Mouse (Mus musculus): Measurements from ENCODE around the gene Rabgef1. TPM values are rescaled to one million over a fixed set of nuclear protein-coding genes. Genes with fewer than 3 reads are reported as not detected.
"Not testable (repeated sequence)": the region's sequence is repeated elsewhere in the genome, so short reads cannot be mapped to it uniquely, and the experiment has no call there.

Rabgef1 gene
- polyA plus RNA-seq, 1 experiment from 2014 or later = 48.7 TPM

DNA sequence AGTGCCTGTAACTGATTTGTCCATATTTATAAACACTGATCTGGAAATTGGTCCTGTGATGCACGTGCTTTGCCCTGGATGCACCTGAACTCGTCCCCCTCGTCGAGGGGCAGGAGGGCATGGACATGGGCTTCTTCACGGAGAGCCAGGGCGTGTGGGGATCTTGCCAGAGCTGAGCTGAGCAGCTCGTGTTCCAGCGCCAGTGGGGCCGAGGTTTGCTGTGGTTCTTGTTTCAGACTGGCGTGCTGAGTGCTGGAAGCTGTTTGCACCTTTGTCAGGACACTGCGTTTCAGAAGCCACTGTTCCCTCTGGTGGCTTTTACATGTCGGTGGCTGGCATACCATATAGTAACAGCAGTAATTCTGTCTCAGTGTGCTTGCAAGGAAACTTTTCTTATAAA, 69.8 kb downstream of the Rabgef1 start:
- no peak for ATAC-seq
- H3K4me2 ChIP-seq (ENCODE audit: low read length) = no peak overlapping the region
- no peak overlapping the region for H3K9ac ChIP-seq (ENCODE audit: low read depth, low read length)
- H3K36me3 ChIP-seq (ENCODE audit: control insufficient read depth, insufficient read depth, low read length) = peaks cover 47% of the 10 kb centered on the region
- H3K4me1 ChIP-seq (ENCODE audit: control insufficient read depth, insufficient read depth, low read length) = no peaks in the 10 kb centered on the region
- no peaks in the 10 kb centered on the region for H3K27me3 ChIP-seq (ENCODE audit: control insufficient read depth, insufficient read depth, low read depth, low read length)
- H3K27ac ChIP-seq (ENCODE audit: low read length) = no peak overlapping the region
- no peak overlapping the region for H3K4me3 ChIP-seq (ENCODE audit: low read depth, low read length)
- no peaks in the 10 kb centered on the region for H3K9me3 ChIP-seq (replicated peaks; ENCODE audit: control insufficient read depth, low read length, poor library complexity, severe bottlenecking)
- WGBS = 91% methylated on average over 12 of the region's 12 CpGs

DNA sequence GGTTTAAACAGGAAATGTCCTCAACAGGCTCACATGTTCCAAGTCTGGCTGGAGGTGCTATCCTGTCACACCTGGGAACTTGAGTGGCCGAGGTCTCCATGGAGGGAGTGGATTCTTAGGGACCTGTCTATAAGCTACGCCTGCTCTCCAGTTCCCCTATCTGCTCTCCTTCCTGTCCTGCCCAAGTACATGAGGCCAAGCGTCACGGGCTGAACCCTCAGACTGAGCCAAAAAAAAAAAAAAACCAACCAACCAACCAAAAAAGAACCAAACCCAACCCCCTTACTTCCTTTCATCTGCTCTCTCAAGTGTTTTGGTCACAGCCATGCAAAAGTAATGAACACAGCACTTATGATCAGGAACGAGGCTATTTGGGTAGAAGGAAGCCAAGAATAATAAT, 76.2 kb downstream of the Rabgef1 start:
- ATAC-seq = no peak
- Histone ChIP-seq H3K4me3 (ENCODE audit: low read depth, low read length) (no peak overlapping the region), H3K9ac (ENCODE audit: low read depth, low read length) (no peak overlapping the region), H3K27me3 (ENCODE audit: control insufficient read depth, insufficient read depth, low read depth, low read length) (no peaks in the 10 kb centered on the region), H3K36me3 (ENCODE audit: control insufficient read depth, insufficient read depth, low read length) (peaks cover 27% of the 10 kb centered on the region), H3K9me3 (replicated peaks; ENCODE audit: control insufficient read depth, low read length, poor library complexity, severe bottlenecking) (no peaks in the 10 kb centered on the region), H3K4me1 (ENCODE audit: control insufficient read depth, insufficient read depth, low read length) (no peaks in the 10 kb centered on the region), H3K27ac (ENCODE audit: low read length) (no peak overlapping the region), H3K4me2 (ENCODE audit: low read length) (no peak overlapping the region)
- whole genome bisulfite sequencing = 89% methylated on average over 5 of the region's 5 CpGs

DNA sequence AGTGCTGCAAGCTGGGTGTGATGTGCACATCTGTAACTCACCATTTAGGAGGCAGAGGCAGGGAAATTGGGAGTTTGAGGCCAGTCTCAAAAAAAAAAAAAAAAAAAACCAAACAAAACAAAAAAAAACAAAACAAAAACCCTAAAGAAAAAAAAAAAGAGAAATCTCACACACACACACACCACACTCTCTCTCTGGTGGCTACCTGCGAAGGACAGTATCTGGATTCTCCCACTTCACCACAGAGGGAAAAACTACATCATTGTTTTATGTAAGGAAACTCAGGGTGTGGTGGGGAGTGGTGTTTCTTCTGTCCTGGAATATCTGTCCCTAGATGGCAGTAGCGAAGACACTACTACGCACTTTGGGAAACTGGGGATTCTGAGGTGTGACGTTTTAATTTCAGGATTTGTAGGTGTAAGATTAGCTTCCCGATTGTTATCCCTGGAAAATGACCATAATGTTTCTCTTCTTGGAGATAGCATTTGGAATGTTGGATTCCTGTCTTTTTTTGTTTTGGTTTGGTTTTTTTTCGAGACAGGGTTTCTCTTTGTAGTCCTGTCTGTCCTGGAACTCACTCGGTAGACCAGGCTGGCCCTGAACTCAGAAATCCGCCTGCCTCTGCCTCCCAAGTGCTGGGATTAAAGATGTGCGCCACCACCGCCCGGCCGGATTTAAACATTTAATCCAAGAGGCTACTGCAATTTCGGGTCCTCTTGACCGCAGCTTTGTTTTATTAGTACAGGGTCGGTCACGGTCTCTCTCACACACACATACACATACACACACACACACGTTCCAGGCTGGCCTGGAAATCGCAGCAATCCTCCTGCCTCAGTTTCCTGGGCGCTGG, 82.8 kb downstream of the Rabgef1 start:
- 23% methylated on average over 19 of the region's 19 CpGs for WGBS
- no peaks in the 10 kb centered on the region for H3K27me3 ChIP-seq (ENCODE audit: control insufficient read depth, insufficient read depth, low read depth, low read length)
- peak overlapping the region; percentile 88 for H3K9ac ChIP-seq (ENCODE audit: low read depth, low read length)
- 0 out of 2 replicates have a peak, but pooled peaks have one; percentile 0 for ATAC-seq
- peaks cover 22% of the 10 kb centered on the region for H3K4me1 ChIP-seq (ENCODE audit: control insufficient read depth, insufficient read depth, low read length)
- no peaks in the 10 kb centered on the region for H3K9me3 ChIP-seq (replicated peaks; ENCODE audit: control insufficient read depth, low read length, poor library complexity, severe bottlenecking)
- peak overlapping the region; percentile 83 for H3K27ac ChIP-seq (ENCODE audit: low read length)
- peak overlapping the region; percentile 82 for H3K4me2 ChIP-seq (ENCODE audit: low read length)
- H3K36me3 ChIP-seq (ENCODE audit: control insufficient read depth, insufficient read depth, low read length) = peaks cover 6% of the 10 kb centered on the region; the same call in 1 of the 2 replicates
- H3K4me3 ChIP-seq (ENCODE audit: low read depth, low read length) = peak overlapping the region; percentile 80

DNA sequence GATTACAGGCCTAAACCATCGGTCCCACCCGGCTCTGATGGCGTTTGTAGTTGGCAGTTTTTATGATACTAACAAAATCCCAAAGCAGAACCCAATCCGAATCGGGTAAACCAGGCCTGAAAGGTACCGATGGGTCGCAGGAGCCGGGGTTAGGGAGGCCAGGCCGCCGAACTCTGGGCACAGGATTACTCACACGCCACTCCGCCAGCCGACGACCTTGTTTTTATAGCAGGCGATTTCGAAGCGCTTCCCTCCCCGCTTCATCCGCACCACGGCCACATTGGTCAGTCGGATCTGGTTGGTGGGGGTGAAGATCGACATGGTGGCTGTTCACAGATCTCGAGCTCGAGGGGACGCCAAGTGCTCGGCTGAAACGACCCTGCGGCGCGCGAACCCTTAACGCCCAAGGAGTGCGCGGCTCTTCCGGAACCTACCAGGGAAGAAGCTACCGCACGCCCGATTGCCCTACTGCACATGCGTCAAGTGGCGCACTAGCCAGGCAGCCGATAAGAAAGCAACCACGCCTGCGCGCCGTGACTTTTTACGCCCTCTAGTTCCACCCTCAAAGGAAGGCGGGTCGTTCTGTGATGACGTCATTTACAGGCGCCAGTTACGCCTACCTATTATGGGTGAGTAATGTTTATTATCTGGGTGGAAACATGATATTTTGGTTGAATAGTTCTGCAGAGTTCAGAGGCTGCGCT, 83.6 kb downstream of the Rabgef1 start, which contains the start of the genes Sbds and Tyw1:
Sbds (minus strand) TSS at position 514 of the 704 bp plus-strand sequence.
Tyw1 (plus strand) TSS at position 603 of the 704 bp plus-strand sequence.
- Histone ChIP-seq H3K27me3 (ENCODE audit: control insufficient read depth, insufficient read depth, low read depth, low read length) (no peaks in the 10 kb centered on the region), H3K9ac (ENCODE audit: low read depth, low read length) (peak within 1 kb of the TSS; percentile 88), H3K4me3 (ENCODE audit: low read depth, low read length) (peak within 1 kb of the TSS; percentile 80), H3K27ac (ENCODE audit: low read length) (peak within 1 kb of the TSS; percentile 83), H3K9me3 (replicated peaks; ENCODE audit: control insufficient read depth, low read length, poor library complexity, severe bottlenecking) (no peaks in the 10 kb centered on the region), H3K4me2 (ENCODE audit: low read length) (peak within 1 kb of the TSS; percentile 85), H3K36me3 (ENCODE audit: control insufficient read depth, insufficient read depth, low read length) (peaks cover 6% of the 10 kb centered on the region; the same call in 1 of the 2 replicates), H3K4me1 (ENCODE audit: control insufficient read depth, insufficient read depth, low read length) (peaks cover 22% of the 10 kb centered on the region)
- under 1% methylated on average over 52 of the region's 52 CpGs for WGBS
- ATAC-seq = peak; percentile 91

DNA sequence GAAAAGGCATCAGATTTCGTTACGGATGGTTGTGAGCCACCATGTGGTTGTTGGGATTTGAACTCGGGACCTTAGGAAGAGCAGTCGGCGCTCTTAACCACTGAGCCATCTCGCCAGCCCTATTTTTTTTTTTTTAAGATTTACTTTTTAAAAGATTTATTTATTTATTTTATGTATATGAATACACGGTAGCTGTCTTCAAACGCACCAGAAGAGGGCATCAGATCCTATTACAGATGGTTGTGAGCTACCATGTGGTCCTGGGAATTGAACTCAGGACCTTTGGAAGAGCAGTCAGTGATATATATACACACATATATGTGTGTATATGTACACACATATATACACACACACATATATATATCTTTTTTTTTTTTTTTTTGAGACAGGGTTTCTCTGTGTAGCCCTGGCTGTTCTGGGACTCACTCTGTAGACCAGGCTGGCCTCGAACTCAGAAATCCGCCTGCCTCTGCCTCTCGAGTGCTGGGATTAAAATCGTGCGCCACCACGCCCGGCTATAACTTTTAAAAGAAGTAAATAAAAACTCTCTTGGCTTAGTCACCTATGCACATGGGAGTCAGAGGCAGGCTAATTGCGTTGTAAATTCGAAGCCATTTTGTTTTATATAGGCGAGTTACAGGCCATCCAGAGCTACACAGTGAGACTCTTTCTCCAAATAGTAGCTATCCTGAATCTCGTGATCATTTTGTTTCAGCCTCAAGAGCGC, 84.4 kb downstream of the Rabgef1 start:
- not testable (repeated sequence) for H3K9ac ChIP-seq (ENCODE audit: low read depth, low read length); H3K27me3 ChIP-seq (ENCODE audit: control insufficient read depth, insufficient read depth, low read depth, low read length); H3K27ac ChIP-seq (ENCODE audit: low read length); H3K9me3 ChIP-seq (replicated peaks; ENCODE audit: control insufficient read depth, low read length, poor library complexity, severe bottlenecking); H3K36me3 ChIP-seq (ENCODE audit: control insufficient read depth, insufficient read depth, low read length)
- Histone ChIP-seq H3K4me2 (ENCODE audit: low read length) (peak overlapping the region; percentile 85), H3K4me1 (ENCODE audit: control insufficient read depth, insufficient read depth, low read length) (peaks cover 22% of the 10 kb centered on the region), H3K4me3 (ENCODE audit: low read depth, low read length) (peak overlapping the region; percentile 80)
- peak; percentile 15; the same call in 1 of the 2 replicates for ATAC-seq
- WGBS = 32% methylated on average over 20 of the region's 20 CpGs

DNA sequence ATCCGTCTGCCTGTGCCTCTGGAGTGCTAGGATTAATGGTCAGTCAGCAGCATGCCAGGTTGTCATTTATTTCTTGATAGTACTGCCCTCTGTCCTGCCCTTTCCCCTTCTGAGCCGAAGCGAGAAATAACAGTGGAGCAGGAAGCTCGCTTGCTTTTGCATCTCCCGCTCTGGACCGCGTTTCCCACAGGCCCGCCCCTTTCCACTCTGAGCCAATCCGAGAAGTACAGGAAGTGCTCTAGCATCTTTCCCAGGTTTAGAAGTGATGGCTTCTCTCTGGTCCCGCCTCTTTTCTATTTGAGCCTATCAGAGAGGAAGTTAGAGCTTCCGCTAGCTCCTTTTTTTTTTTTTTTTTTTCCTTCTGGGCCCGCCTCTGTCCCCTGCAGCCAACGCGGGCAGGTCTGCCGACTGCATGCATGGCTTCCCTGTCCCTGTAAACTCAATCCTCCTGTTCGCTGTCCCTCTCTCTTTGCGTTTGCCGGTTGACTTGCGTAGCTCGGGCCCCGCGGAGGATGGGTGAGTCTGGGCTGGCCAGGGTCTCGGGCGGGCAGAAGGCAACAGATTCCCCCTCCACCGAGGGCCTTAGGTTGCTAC, 85.2 kb downstream of the Rabgef1 start:
- Histone ChIP-seq H3K9ac (ENCODE audit: low read depth, low read length) (peak overlapping the region; percentile 79), H3K27ac (ENCODE audit: low read length) (peak overlapping the region; percentile 80), H3K36me3 (ENCODE audit: control insufficient read depth, insufficient read depth, low read length) (0 out of 2 replicates have a peak, but pooled peaks cover 2% of the 10 kb centered on the region), H3K4me2 (ENCODE audit: low read length) (peak overlapping the region; percentile 85), H3K4me3 (ENCODE audit: low read depth, low read length) (peak overlapping the region; percentile 72), H3K4me1 (ENCODE audit: control insufficient read depth, insufficient read depth, low read length) (peaks cover 22% of the 10 kb centered on the region), H3K27me3 (ENCODE audit: control insufficient read depth, insufficient read depth, low read depth, low read length) (no peaks in the 10 kb centered on the region), H3K9me3 (replicated peaks; ENCODE audit: control insufficient read depth, low read length, poor library complexity, severe bottlenecking) (no peaks in the 10 kb centered on the region)
- peak; percentile 94 for ATAC-seq
- under 1% methylated on average over 25 of the region's 25 CpGs for WGBS

DNA sequence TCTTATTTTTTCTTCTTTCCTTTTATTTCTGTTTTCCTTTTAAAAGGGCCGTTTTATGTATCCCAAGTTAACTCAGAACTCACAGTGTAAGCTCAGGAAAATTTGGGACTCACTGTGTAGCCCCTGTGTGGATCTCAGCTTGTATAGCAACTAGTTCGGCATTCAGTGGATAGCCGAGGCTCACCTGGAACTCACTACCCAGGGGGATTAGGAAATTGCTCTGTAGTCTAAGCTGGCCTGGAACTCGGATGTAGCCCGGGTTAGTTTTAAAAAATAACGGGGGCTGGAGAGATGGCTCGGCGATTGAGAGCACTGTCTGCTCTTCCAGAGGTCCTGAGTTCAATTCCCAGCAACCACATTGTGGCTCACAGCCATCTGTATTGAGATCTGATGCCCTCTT, 85.7 kb downstream of the Rabgef1 start:
- H3K27me3 ChIP-seq (ENCODE audit: control insufficient read depth, insufficient read depth, low read depth, low read length) = no peaks in the 10 kb centered on the region
- 0 out of 2 replicates have a peak, but pooled peaks cover 2% of the 10 kb centered on the region for H3K36me3 ChIP-seq (ENCODE audit: control insufficient read depth, insufficient read depth, low read length)
- peak overlapping the region; percentile 80 for H3K27ac ChIP-seq (ENCODE audit: low read length)
- 11% methylated on average over 8 of the region's 8 CpGs for WGBS
- H3K4me2 ChIP-seq (ENCODE audit: low read length) = peak overlapping the region; percentile 85
- H3K4me1 ChIP-seq (ENCODE audit: control insufficient read depth, insufficient read depth, low read length) = peaks cover 22% of the 10 kb centered on the region
- peak overlapping the region; percentile 72 for H3K4me3 ChIP-seq (ENCODE audit: low read depth, low read length)
- no peaks in the 10 kb centered on the region for H3K9me3 ChIP-seq (replicated peaks; ENCODE audit: control insufficient read depth, low read length, poor library complexity, severe bottlenecking)
- peak overlapping the region; percentile 79 for H3K9ac ChIP-seq (ENCODE audit: low read depth, low read length)
- ATAC-seq = 0 out of 2 replicates have a peak, but pooled peaks have one; percentile 25

DNA sequence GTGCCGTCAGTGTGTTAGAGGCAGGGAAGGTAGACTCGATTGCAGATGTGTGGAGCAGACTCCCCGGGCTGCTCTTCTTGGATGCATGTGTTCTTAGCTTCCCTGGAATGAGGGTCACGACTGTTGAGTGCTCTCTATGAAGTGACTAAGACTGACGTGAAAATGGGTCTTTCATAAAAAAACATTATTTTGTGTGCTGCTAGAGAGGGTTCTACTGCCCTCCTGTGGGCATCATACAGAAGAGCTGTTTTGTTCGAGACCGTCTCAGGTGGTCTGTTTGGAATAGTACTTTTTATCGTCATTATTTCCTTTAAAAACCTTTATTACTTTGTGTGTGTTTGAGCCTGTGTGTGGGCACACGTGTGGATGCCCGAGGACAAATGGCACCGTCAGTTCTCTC, 91.9 kb downstream of the Rabgef1 start:
- 79% methylated on average over 11 of the region's 11 CpGs for WGBS
- Histone ChIP-seq H3K4me1 (ENCODE audit: control insufficient read depth, insufficient read depth, low read length) (no peaks in the 10 kb centered on the region), H3K27me3 (ENCODE audit: control insufficient read depth, insufficient read depth, low read depth, low read length) (no peaks in the 10 kb centered on the region), H3K9me3 (replicated peaks; ENCODE audit: control insufficient read depth, low read length, poor library complexity, severe bottlenecking) (no peaks in the 10 kb centered on the region), H3K4me2 (ENCODE audit: low read length) (no peak overlapping the region), H3K27ac (ENCODE audit: low read length) (no peak overlapping the region), H3K4me3 (ENCODE audit: low read depth, low read length) (no peak overlapping the region), H3K9ac (ENCODE audit: low read depth, low read length) (no peak overlapping the region), H3K36me3 (ENCODE audit: control insufficient read depth, insufficient read depth, low read length) (peaks cover 11% of the 10 kb centered on the region; the same call in 1 of the 2 replicates)
- ATAC-seq = no peak
